Mouse (Mus musculus): ENCODE results near the gene Pih1h3b. TPM values are rescaled to one million over a fixed set of nuclear protein-coding genes. Genes with fewer than 3 reads are reported as not detected.
A peak's percentile ranks its signal among the peaks of the same experiment; 100 is the strongest.

Gene Pih1h3b
- not detected in 2 replicates for polyA plus RNA-seq (2014; fragmentation: Nextera tagmentation; extraction: Ambion mirVana)

DNA sequence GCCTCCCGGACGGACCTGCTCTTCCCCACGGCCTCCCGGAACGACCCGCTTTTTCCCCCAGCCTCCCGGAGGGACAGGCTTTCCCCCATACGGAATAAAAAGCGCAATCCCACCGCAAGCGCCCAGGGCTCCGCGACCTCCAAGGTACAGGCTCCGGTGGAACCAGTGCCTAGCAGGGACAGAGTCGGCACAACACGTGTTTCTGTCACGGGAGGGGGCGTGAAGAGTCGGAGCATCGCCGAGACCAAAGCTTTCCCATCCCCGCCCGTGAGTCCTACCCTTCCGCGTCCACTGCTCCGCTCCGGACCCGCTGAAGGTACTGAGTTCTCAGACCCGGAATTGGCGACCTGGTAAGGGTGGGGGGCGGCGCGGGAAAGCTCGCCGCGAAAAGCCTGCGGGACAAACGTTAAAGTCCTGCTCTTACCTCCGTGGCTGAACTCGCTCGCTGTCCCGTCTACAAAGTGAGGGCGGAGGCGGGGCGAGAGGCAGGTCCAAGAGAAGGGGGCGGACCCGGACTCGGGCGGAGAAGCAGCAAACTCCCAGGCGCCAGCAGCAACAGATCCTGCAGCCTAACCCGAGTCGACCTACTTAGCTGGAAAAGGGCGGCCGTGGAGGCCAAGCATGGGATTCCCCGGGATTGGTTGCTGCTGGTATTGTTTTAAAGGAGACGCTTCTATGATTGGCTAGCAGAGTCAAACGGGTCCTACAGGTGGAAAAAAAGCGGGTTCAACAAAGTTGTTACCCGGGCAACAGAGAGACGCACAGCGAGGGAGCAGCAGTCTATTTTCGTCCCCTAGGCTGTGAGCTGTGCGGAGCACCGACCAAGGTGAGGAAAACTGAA is at the start of gene Pih1h3b, which contains the start of gene Nup62cl:
Gene Pih1h3b, plus strand, starts transcription at position 745 of the 841 bp plus-strand sequence.
Gene Nup62cl, minus strand, starts transcription at position 578 of the 841 bp plus-strand sequence.
- Histone ChIP-seq H3K27me3 (replicated peaks; ENCODE audit: control insufficient read depth, insufficient read depth, low read length) (peaks cover 32% of the 10 kb centered on the region), H3K9ac (ENCODE audit: low read length) (no peak within 1 kb of the TSS), H3K4me2 (ENCODE audit: low read length) (peak within 1 kb of the TSS; percentile 48), H3K27ac (ENCODE audit: low read depth) (no peak within 1 kb of the TSS), H3K4me3 (ENCODE audit: low read depth, low read length) (peak within 1 kb of the TSS; percentile 34), H3K36me3 (ENCODE audit: control insufficient read depth, insufficient read depth, low read length) (no peaks in the 10 kb centered on the region), H3K9me3 (ENCODE audit: control insufficient read depth, low read length) (peaks cover 5% of the 10 kb centered on the region; the same call in 1 of the 2 replicates), H3K4me1 (replicated peaks; ENCODE audit: control insufficient read depth, insufficient read depth, low read length) (no peaks in the 10 kb centered on the region)
- ATAC-seq (replicated peaks; ENCODE audit: low FRiP score, low TSS enrichment, low read depth) (peak; percentile 47; the same call in 1 of the 2 replicates), DNase-seq (ENCODE audit: low spot score) (peak; percentile 64)
- WGBS, result 27% methylated on average over 64 of the region's 64 CpGs

DNA sequence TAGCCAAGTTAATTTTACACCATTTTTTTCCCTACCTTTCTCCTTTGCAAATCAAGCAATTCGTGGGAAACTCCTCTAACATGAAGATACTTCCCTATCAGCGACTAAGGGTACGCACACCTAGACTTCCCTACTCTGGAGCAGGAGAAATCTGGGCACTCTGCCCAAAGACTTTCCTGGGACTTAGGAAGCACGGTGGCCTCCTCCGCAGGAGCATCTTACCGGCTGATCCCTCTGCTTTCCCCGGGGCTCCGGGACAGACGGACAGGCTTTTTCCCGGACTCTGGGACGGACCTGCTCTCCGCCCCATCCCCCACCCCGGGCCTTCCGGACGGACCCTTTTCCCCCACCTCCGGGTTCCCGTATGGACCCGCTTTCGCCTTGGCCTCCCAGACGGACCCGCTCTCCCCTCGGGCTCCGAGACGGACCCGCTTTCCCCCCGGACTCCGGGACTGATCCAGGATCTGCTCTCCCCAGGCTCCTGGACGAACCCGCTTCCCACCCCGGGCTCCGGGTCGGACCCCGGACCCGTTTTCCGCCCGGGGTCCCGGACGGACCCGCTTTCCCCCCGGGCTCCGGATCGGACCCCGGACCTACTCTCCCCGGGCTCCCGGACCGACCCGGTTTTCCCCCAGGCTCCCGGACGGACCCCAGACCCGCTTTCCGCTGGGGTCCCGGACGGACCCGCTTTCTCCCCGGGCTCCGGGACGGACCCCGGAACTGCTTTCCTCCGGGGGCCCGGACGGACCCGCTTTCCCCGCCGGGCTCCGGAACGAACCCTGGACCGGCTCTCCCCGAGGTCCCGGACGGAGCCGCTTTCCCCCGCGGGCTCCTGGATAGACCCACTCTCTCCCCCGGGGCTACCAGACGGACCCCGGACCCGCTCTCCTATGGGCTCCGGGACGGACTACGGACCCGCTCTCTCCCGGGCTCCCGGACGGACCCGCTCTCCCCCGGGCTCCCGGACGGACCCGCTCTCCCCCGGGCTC is 1.5 kb upstream of the Pih1h3b start:
- ATAC-seq (replicated peaks; ENCODE audit: low FRiP score, low TSS enrichment, low read depth) (no peak), DNase-seq (ENCODE audit: low spot score) (peak; percentile 60)
- H3K4me2 ChIP-seq (ENCODE audit: low read length), result peak overlapping the region; percentile 48

DNA sequence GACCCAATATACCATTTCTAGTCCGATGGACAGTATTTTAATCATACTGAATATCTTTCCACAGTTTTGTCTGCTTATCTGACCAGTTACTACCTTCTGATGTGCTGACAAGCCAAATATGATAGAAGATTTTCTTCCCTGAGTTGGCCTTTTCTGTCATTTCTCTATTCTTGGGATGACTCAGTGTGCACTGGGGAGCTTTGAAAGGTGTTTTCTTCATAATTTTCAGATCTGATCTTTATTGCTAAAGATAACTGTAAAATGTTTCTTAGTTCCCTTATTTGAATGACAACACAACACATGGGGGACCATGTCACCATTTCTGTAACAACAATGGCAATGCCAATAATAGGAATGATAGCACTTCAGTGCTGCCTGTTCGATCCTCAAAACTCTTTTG is 19.9 kb downstream of the Pih1h3b start:
- H3K4me2 ChIP-seq (ENCODE audit: low read length), result no peak overlapping the region
- no peak overlapping the region for H3K27ac ChIP-seq (ENCODE audit: low read depth)
- H3K9me3 ChIP-seq (ENCODE audit: control insufficient read depth, low read length), result no peaks in the 10 kb centered on the region
- no peak overlapping the region for H3K4me3 ChIP-seq (ENCODE audit: low read depth, low read length)
- no peaks in the 10 kb centered on the region for H3K4me1 ChIP-seq (replicated peaks; ENCODE audit: control insufficient read depth, insufficient read depth, low read length)
- H3K27me3 ChIP-seq (replicated peaks; ENCODE audit: control insufficient read depth, insufficient read depth, low read length), result no peaks in the 10 kb centered on the region
- WGBS, result 95% methylated on average over 2 of the region's 2 CpGs
- H3K9ac ChIP-seq (ENCODE audit: low read length), result no peak overlapping the region
- ATAC-seq (replicated peaks; ENCODE audit: low FRiP score, low TSS enrichment, low read depth) (no peak), DNase-seq (ENCODE audit: low spot score) (no peak)
- H3K36me3 ChIP-seq (ENCODE audit: control insufficient read depth, insufficient read depth, low read length), result no peaks in the 10 kb centered on the region

More for the DNA sequence above, 1.5 kb upstream of the Pih1h3b start:
- Histone ChIP-seq H3K9me3 (ENCODE audit: control insufficient read depth, low read length) (peaks cover 5% of the 10 kb centered on the region; the same call in 1 of the 2 replicates), H3K36me3 (ENCODE audit: control insufficient read depth, insufficient read depth, low read length) (no peaks in the 10 kb centered on the region), H3K9ac (ENCODE audit: low read length) (no peak overlapping the region), H3K4me1 (replicated peaks; ENCODE audit: control insufficient read depth, insufficient read depth, low read length) (no peaks in the 10 kb centered on the region), H3K27ac (ENCODE audit: low read depth) (no peak overlapping the region), H3K27me3 (replicated peaks; ENCODE audit: control insufficient read depth, insufficient read depth, low read length) (peaks cover 32% of the 10 kb centered on the region), H3K4me3 (ENCODE audit: low read depth, low read length) (peak overlapping the region; percentile 18)
- WGBS, result 21% methylated on average over 70 of the region's 90 CpGs

GRCm38 (mm10) chrX:140094066-140094465 is 31.4 kb downstream of the Pih1h3b start:
- H3K9me3 ChIP-seq (ENCODE audit: control insufficient read depth, low read length), result no peaks in the 10 kb centered on the region
- no peaks in the 10 kb centered on the region for H3K4me1 ChIP-seq (replicated peaks; ENCODE audit: control insufficient read depth, insufficient read depth, low read length)
- ATAC-seq (replicated peaks; ENCODE audit: low FRiP score, low TSS enrichment, low read depth), result no peak
- H3K4me2 ChIP-seq (ENCODE audit: low read length), result no peak overlapping the region
- H3K27ac ChIP-seq (ENCODE audit: low read depth), result no peak overlapping the region
- H3K4me3 ChIP-seq (ENCODE audit: low read depth, low read length), result no peak overlapping the region
- no peak for DNase-seq (ENCODE audit: low spot score)
- no peaks in the 10 kb centered on the region for H3K27me3 ChIP-seq (replicated peaks; ENCODE audit: control insufficient read depth, insufficient read depth, low read length)
- no peaks in the 10 kb centered on the region for H3K36me3 ChIP-seq (ENCODE audit: control insufficient read depth, insufficient read depth, low read length)
- 78% methylated on average over 2 of the region's 2 CpGs for WGBS
- H3K9ac ChIP-seq (ENCODE audit: low read length), result no peak overlapping the region

Other genes with a start within 250 kb of the Pih1h3b start
- gene Morc4, start 191.2 kb upstream of the Pih1h3b start, polyA plus RNA-seq (2014; fragmentation: Nextera tagmentation; extraction: Ambion mirVana), result 12.4 and 13.4 TPM in 2 replicates
- gene Rbm41, start 64.3 kb upstream of the Pih1h3b start, polyA plus RNA-seq (2014; fragmentation: Nextera tagmentation; extraction: Ambion mirVana), result 5.9 and 6.2 TPM in 2 replicates
- gene Nup62cl, start 167 bp upstream of the Pih1h3b start, polyA plus RNA-seq (2014; fragmentation: Nextera tagmentation; extraction: Ambion mirVana), result 0.66 and 2.3 TPM in 2 replicates

Data from intestine, embryonic 14.5 days (tissue).